Mouse (Mus musculus): ENCODE data around the gene Nkiras2.
"Not testable (repeated sequence)": the region's sequence is repeated elsewhere in the genome, so short reads cannot be mapped to it uniquely, and the experiment has no call there.

The Nkiras2 gene

GRCm38 (mm10) chr11:100628862-100629352 lies 9.9 kb downstream of the Nkiras2 start:
- DNase-seq (ENCODE audit: low spot score) = no peak

- no peak for DNase-seq (ENCODE audit: low spot score)
Observed at GRCm38 (mm10) chr11:100634530-100634929, 15.5 kb downstream of the Nkiras2 start.

GRCm38 (mm10) chr11:100640159-100640906 lies 21.3 kb downstream of the Nkiras2 start:
- DNase-seq (ENCODE audit: low spot score) = no peak

- no peak for DNase-seq (ENCODE audit: low spot score)
Observed at GRCm38 (mm10) chr11:100643612-100644575, 24.9 kb downstream of the Nkiras2 start.

GRCm38 (mm10) chr11:100646265-100646664 lies 27.2 kb downstream of the Nkiras2 start:
- DNase-seq (ENCODE audit: low spot score) = peak; percentile 37

GRCm38 (mm10) chr11:100648405-100648804 lies 29.4 kb downstream of the Nkiras2 start:
- no peak for DNase-seq (ENCODE audit: low spot score)

- no peak for DNase-seq (ENCODE audit: low spot score)
Observed at GRCm38 (mm10) chr11:100651205-100651604, 32.2 kb downstream of the Nkiras2 start.

GRCm38 (mm10) chr11:100651748-100652147 lies 32.7 kb downstream of the Nkiras2 start:
- DNase-seq (ENCODE audit: low spot score) = no peak

- not testable (repeated sequence) for DNase-seq (ENCODE audit: low spot score)
Observed at GRCm38 (mm10) chr11:100655589-100655988, 36.5 kb downstream of the Nkiras2 start.

GRCm38 (mm10) chr11:100656458-100656857 lies 37.4 kb downstream of the Nkiras2 start:
- no peak for DNase-seq (ENCODE audit: low spot score)

GRCm38 (mm10) chr11:100659806-100660205 lies 40.8 kb downstream of the Nkiras2 start:
- no peak for DNase-seq (ENCODE audit: low spot score)

- no peak for DNase-seq (ENCODE audit: low spot score)
Observed at GRCm38 (mm10) chr11:100671049-100671448, 52.0 kb downstream of the Nkiras2 start.

GRCm38 (mm10) chr11:100671956-100672355 lies 52.9 kb downstream of the Nkiras2 start:
- no peak for DNase-seq (ENCODE audit: low spot score)

GRCm38 (mm10) chr11:100673169-100673568 lies 54.1 kb downstream of the Nkiras2 start:
- no peak for DNase-seq (ENCODE audit: low spot score)
